Mouse (Mus musculus): ENCODE results near the gene Mef2c.

DNA sequence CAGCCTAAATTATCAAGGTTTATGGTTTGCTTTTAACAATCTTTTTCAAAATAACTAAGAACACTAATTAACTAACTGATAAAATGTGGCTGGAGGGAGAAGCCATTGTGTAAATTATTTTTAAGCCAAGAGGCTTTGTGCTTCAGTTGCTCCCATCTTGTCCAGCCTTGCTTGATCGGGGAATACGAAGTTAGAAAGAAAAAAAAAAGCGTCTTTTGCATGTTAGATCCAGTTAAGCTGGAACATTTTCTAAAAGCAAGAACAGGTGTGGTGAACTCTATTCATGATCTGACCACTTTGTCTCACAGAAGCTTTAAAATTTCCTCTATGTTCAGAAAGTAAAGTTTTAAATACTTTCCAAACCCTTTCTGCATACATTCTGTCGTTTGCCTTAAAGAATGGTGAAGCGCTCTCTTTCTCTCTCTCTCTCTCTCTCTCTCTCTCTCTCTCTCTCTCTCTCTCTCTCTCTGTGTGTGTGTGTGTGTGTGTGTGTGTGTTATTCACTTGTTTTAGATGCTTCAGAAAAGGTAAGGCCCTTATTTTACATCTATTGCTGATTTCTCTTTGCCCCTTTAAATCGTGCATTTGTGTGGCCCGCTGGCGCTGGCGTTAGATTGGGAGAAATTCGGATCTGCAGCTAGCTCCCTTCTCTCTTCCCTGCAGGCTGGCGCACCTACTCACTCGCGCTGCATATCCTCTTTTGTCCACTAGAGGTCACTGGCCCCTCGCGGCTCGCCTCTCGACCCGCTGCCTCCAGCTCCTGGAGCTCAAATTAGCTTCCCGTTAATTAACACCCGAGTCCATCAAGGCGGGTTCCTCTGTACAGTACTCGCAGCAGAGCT is 210.9 kb downstream of the Mef2c start:
- TF ChIP-seq CTCF (IDR thresholded peaks at IDR 0.05; ENCODE audit: insufficient read depth, low read length) (peak; percentile 88), POLR2A (IDR thresholded peaks at IDR 0.05; ENCODE audit: borderline replicate concordance, extremely low read depth, low read depth, low read length) (no peak)
